Mouse (Mus musculus): ENCODE data around the gene Plekhg6. TPM values are rescaled to one million over a fixed set of nuclear protein-coding genes. Genes with fewer than 3 reads are reported as not detected.

Plekhg6 gene
- total and polyA plus RNA-seq, 2 experiments from 2014 or later, result 0.16 to 1.00 TPM

DNA sequence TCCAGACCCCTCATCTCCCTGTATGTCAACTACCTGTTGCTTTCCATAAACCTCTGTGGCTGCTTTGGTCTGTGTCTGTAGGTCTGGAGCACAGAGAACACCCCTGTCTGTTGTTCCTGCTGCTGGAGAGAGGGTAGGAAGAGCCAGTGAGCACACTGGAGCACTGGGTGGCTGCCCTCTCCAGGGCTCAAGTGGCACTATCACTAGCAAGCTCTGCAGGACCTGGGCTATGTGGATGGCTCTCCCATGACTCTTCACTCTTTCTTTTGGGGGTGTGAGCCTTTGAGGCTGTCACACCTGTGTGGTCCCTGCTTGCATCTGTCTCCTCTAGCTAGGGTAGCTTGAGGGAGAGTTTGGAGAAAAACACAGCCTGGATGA, 60.7 kb downstream of the Plekhg6 start:
- no peak overlapping the region for H3K4me2 ChIP-seq (ENCODE audit: low read depth)
- DNase-seq (no peak), ATAC-seq (no peak)
- H3K9ac ChIP-seq, result no peak overlapping the region
- H3K36me3 ChIP-seq (ENCODE audit: insufficient read depth), result no peaks in the 10 kb centered on the region
- no peak overlapping the region for H3K27ac ChIP-seq (ENCODE audit: low read depth, low read length)
- H3K9me3 ChIP-seq (ENCODE audit: low read length), result no peaks in the 10 kb centered on the region
- no peaks in the 10 kb centered on the region for H3K4me1 ChIP-seq (ENCODE audit: insufficient read depth)
- no peak overlapping the region for H3K4me3 ChIP-seq (ENCODE audit: low read depth, low read length)
- H3K27me3 ChIP-seq (ENCODE audit: insufficient read depth, low read length), result peaks cover 16% of the 10 kb centered on the region
- no peak for TF ChIP-seq CTCF (IDR thresholded peaks at IDR 0.05; ENCODE audit: low read depth)

DNA sequence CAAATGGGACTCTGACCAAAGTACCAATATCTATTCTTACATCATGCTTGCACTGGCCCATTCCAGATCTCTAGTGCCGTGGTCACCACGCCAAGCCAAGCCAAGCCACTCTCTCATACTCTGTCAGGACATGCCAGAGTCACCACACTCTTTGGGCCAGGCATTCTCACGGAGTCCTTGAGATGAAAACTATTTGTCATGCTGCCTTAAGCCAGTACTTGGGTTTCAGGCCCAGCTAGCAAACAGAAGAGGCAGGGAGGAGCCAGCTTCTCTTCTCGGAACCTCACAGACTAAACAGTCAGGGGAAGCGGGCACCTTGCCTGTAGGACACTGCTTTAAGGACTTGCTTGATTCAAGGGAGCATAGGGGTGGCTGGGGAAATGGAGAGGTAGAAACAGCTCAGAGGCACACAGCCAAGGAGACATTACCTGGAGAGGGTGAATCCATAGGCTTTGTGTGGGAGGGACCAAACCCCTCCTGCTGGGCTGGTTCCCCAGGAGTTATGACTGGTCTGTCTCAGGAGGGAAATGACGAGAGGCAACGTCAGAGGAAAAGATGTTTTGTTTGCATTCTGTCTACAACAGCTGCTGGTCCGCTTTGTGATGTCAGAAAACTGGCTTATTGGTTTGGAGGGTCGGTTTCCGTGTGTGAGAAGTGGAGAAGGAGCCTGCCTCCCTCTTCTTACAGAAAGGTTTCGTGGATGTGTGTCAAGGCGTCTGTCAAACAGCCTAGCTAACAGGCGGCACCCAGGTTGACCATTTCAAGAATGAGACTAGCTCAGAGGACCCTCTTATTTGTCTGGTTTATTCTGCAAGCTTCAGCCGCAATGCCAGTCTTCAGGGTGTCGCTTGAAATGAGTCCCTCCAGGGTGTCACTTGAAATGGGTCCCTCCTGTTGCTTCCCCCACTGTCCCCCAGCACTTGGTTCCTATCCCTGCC, 61.3 kb downstream of the Plekhg6 start:
- Histone ChIP-seq H3K9me3 (ENCODE audit: low read length) (no peaks in the 10 kb centered on the region), H3K36me3 (ENCODE audit: insufficient read depth) (no peaks in the 10 kb centered on the region), H3K4me1 (ENCODE audit: insufficient read depth) (no peaks in the 10 kb centered on the region; the same call in 1 of the 2 replicates), H3K27me3 (ENCODE audit: insufficient read depth, low read length) (peaks cover 16% of the 10 kb centered on the region), H3K4me2 (ENCODE audit: low read depth) (no peak overlapping the region), H3K4me3 (ENCODE audit: low read depth, low read length) (no peak overlapping the region), H3K9ac (no peak overlapping the region), H3K27ac (ENCODE audit: low read depth, low read length) (no peak overlapping the region)
- ATAC-seq (no peak), DNase-seq (no peak)
- TF ChIP-seq CTCF (IDR thresholded peaks at IDR 0.05; ENCODE audit: low read depth), result no peak
- WGBS, result 67% methylated on average over 15 of the region's 15 CpGs

DNA sequence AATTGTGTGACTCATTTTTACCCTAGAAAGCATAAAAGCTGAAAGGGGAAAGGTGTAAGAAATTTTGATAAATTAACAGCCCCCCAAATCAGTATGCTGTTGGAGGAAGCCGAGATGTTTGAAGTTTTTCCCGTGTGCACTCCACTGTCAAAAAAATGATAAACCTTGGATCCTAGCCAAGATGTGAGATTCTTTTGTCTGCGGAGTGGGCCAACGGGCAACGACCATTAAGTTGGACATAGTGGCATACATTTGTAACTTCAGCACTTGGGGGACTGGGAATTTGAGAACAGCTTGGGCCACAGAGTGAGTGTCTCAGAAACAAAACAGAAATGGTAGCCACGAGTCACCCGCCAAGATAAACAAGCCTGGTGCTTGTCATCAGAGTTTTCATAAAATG, 63.5 kb downstream of the Plekhg6 start:
- H3K27ac ChIP-seq (ENCODE audit: low read depth, low read length), result no peak overlapping the region
- WGBS, result 49% methylated on average over 7 of the region's 7 CpGs
- DNase-seq (no peak), ATAC-seq (no peak)
- no peak overlapping the region for H3K4me2 ChIP-seq (ENCODE audit: low read depth)
- H3K36me3 ChIP-seq (ENCODE audit: insufficient read depth), result no peaks in the 10 kb centered on the region
- H3K9ac ChIP-seq, result no peak overlapping the region
- TF ChIP-seq CTCF (IDR thresholded peaks at IDR 0.05; ENCODE audit: low read depth), result no peak
- peaks cover 6% of the 10 kb centered on the region; the same call in 1 of the 2 replicates for H3K4me1 ChIP-seq (ENCODE audit: insufficient read depth)
- peaks cover 8% of the 10 kb centered on the region for H3K27me3 ChIP-seq (ENCODE audit: insufficient read depth, low read length)
- H3K9me3 ChIP-seq (ENCODE audit: low read length), result no peaks in the 10 kb centered on the region
- H3K4me3 ChIP-seq (ENCODE audit: low read depth, low read length), result no peak overlapping the region

DNA sequence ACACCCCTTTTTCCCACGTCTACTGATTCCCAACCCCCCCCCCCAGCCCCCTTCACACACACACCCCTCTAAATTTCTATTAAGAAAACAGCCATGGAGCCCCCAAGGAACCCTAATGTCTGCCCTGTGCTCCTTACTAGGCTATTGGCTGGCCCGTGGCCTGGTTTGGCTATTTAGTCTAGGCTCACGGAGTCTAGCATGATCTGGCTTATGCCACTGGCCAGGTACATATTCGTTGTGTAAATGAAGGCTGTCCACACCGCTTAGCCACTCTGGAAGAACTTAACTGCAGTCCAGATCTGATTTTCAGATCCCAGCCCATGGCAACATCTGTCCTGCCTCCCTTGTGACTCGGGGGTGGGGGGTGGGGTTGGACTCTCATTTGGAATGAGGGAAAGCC, 65.8 kb downstream of the Plekhg6 start:
- DNase-seq (no peak), ATAC-seq (no peak)
- no peak for TF ChIP-seq CTCF (IDR thresholded peaks at IDR 0.05; ENCODE audit: low read depth)
- H3K27me3 ChIP-seq (ENCODE audit: insufficient read depth, low read length), result no peaks in the 10 kb centered on the region
- H3K9me3 ChIP-seq (ENCODE audit: low read length), result no peaks in the 10 kb centered on the region
- no peak overlapping the region for H3K9ac ChIP-seq
- no peak overlapping the region for H3K4me2 ChIP-seq (ENCODE audit: low read depth)
- peaks cover 6% of the 10 kb centered on the region; the same call in 1 of the 2 replicates for H3K4me1 ChIP-seq (ENCODE audit: insufficient read depth)
- no peak overlapping the region for H3K4me3 ChIP-seq (ENCODE audit: low read depth, low read length)
- WGBS, result 75% methylated on average over 6 of the region's 6 CpGs
- H3K27ac ChIP-seq (ENCODE audit: low read depth, low read length), result no peak overlapping the region
- no peaks in the 10 kb centered on the region for H3K36me3 ChIP-seq (ENCODE audit: insufficient read depth)

DNA sequence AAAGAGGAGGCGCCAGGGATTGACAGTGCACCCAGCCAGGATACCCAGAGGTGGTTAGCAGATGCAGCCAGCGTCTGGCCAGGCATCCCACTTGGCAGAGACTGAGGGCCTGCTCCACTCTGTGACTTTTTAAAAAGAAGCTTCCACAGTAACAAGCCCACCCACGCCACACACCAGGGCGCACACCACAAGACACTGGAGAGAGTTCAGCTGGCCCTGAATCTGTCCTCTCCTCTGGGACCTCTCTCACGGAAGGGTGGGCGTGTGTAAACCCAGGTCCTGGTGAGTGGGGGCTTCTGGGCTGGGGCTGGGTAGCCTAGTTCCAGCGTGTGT, 66.4 kb downstream of the Plekhg6 start:
- H3K27ac ChIP-seq (ENCODE audit: low read depth, low read length), result no peak overlapping the region
- H3K4me2 ChIP-seq (ENCODE audit: low read depth), result peak overlapping the region; percentile 53
- ATAC-seq, result peak; percentile 21; the same call in 1 of the 2 replicates
- no peak overlapping the region for H3K4me3 ChIP-seq (ENCODE audit: low read depth, low read length)
- 64% methylated on average over 7 of the region's 7 CpGs for WGBS
- H3K9me3 ChIP-seq (ENCODE audit: low read length), result no peaks in the 10 kb centered on the region
- DNase-seq, result no peak
- TF ChIP-seq CTCF (IDR thresholded peaks at IDR 0.05; ENCODE audit: low read depth), result no peak
- peaks cover 6% of the 10 kb centered on the region; the same call in 1 of the 2 replicates for H3K4me1 ChIP-seq (ENCODE audit: insufficient read depth)
- H3K9ac ChIP-seq, result peak overlapping the region; percentile 51
- no peaks in the 10 kb centered on the region for H3K36me3 ChIP-seq (ENCODE audit: insufficient read depth)
- no peaks in the 10 kb centered on the region for H3K27me3 ChIP-seq (ENCODE audit: insufficient read depth, low read length)

DNA sequence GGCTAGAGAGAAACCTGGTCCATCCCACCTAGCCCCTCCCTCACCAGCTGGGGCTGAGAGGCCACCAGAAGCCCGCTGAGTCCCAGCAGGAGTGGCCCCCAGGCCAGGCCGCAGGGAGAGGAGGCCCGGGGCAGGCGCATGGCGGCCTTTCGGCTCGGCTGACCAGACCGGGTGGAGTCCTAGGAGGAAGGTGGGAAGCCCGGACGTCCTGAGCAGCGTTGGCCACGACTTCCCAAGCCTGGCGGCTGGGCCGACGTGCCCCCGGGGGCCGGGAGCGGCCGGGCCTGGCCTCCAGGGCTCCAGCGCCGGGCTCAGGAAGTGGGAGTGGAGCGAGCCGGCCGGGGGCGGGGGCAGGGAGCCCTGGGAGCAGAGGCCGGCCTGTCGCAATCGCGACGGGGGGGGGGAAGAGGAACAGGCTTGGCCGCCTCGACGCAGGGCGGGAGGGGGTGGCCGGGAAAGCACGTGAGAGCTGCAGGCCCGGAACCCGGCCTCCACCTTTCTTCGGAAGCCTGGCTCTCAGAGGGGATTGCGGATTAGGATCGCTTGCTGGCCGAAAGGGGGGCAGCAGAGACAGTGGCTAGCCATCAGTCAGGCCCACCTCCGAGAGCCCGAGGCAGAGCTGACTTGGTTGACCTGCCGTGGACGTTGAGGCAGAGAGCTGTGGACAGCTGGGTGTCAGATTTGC, 66.9 kb downstream of the Plekhg6 start, which contains the start of gene Ltbr:
Gene Ltbr, minus strand, starts transcription at position 340 of the 685 bp plus-strand sequence.
- 7% methylated on average over 42 of the region's 46 CpGs for WGBS
- peak within 1 kb of the TSS; percentile 51 for H3K9ac ChIP-seq
- H3K27ac ChIP-seq (ENCODE audit: low read depth, low read length), result no peak within 1 kb of the TSS

More for the DNA sequence above, 66.9 kb downstream of the Plekhg6 start, which contains the start of gene Ltbr:
- no peak for TF ChIP-seq CTCF (IDR thresholded peaks at IDR 0.05; ENCODE audit: low read depth)
- DNase-seq (peak; percentile 51), ATAC-seq (peak; percentile 79)
- H3K4me3 ChIP-seq (ENCODE audit: low read depth, low read length), result peak within 1 kb of the TSS; percentile 32
- H3K4me2 ChIP-seq (ENCODE audit: low read depth), result peak within 1 kb of the TSS; percentile 53
- H3K4me1 ChIP-seq (ENCODE audit: insufficient read depth), result peaks cover 6% of the 10 kb centered on the region; the same call in 1 of the 2 replicates
- no peaks in the 10 kb centered on the region for H3K9me3 ChIP-seq (ENCODE audit: low read length)
- H3K27me3 ChIP-seq (ENCODE audit: insufficient read depth, low read length), result no peaks in the 10 kb centered on the region
- H3K36me3 ChIP-seq (ENCODE audit: insufficient read depth), result no peaks in the 10 kb centered on the region

Other genes with a start within 250 kb of the Plekhg6 start
- 47.2 and 56.0 TPM in 2 replicates for gene Nop2, start 248.9 kb downstream of the Plekhg6 start, total RNA-seq (2014; rRNA removed)
- gene Nop2, start 248.9 kb downstream of the Plekhg6 start, polyA plus RNA-seq (2015; fragmentation: Nextera tagmentation; extraction: Ambion mirVana), result 39.6 and 43.5 TPM in 2 replicates
- gene Iffo1, start 235.6 kb downstream of the Plekhg6 start, total RNA-seq (2014; rRNA removed), result 24.6 and 28.8 TPM in 2 replicates
- gene Iffo1, start 235.6 kb downstream of the Plekhg6 start, polyA plus RNA-seq (2015; fragmentation: Nextera tagmentation; extraction: Ambion mirVana), result 12.8 and 18.3 TPM in 2 replicates
- 2,022 and 2,511 TPM in 2 replicates for gene Gapdh, start 214.3 kb downstream of the Plekhg6 start, total RNA-seq (2014; rRNA removed)
- gene Gapdh, start 214.3 kb downstream of the Plekhg6 start, polyA plus RNA-seq (2015; fragmentation: Nextera tagmentation; extraction: Ambion mirVana), result 1,543 and 1,551 TPM in 2 replicates
- gene Ncapd2, start 189.1 kb downstream of the Plekhg6 start, total RNA-seq (2014; rRNA removed), result 32.5 and 43.5 TPM in 2 replicates
- gene Ncapd2, start 189.1 kb downstream of the Plekhg6 start, polyA plus RNA-seq (2015; fragmentation: Nextera tagmentation; extraction: Ambion mirVana), result 18.9 and 25.8 TPM in 2 replicates
- 51.3 and 54.0 TPM in 2 replicates for gene Mrpl51, start 189.0 kb downstream of the Plekhg6 start, total RNA-seq (2014; rRNA removed)
- 146 and 148 TPM in 2 replicates for gene Mrpl51, start 189.0 kb downstream of the Plekhg6 start, polyA plus RNA-seq (2015; fragmentation: Nextera tagmentation; extraction: Ambion mirVana)
- 6.7 and 12.9 TPM in 2 replicates for gene Vamp1, start 165.2 kb downstream of the Plekhg6 start, total RNA-seq (2014; rRNA removed)
- gene Vamp1, start 165.2 kb downstream of the Plekhg6 start, polyA plus RNA-seq (2015; fragmentation: Nextera tagmentation; extraction: Ambion mirVana), result 7.9 and 11.9 TPM in 2 replicates
- 2.5 and 4.3 TPM in 2 replicates for gene Tapbpl, start 148.9 kb downstream of the Plekhg6 start, total RNA-seq (2014; rRNA removed)
- gene Tapbpl, start 148.9 kb downstream of the Plekhg6 start, polyA plus RNA-seq (2015; fragmentation: Nextera tagmentation; extraction: Ambion mirVana), result 3.7 and 6.9 TPM in 2 replicates
- gene Cd27, start 143.8 kb downstream of the Plekhg6 start, total RNA-seq (2014; rRNA removed), result not detected in 2 replicates
- 0.33 TPM in 1 of 2 replicates, not detected in the other for gene Cd27, start 143.8 kb downstream of the Plekhg6 start, polyA plus RNA-seq (2015; fragmentation: Nextera tagmentation; extraction: Ambion mirVana)
- gene Tuba3a, start 94.8 kb downstream of the Plekhg6 start, total RNA-seq (2014; rRNA removed), result not detected in 2 replicates
- not detected in 2 replicates for gene Tuba3a, start 94.8 kb downstream of the Plekhg6 start, polyA plus RNA-seq (2015; fragmentation: Nextera tagmentation; extraction: Ambion mirVana)
- 14.9 and 19.9 TPM in 2 replicates for gene Ltbr, start 66.9 kb downstream of the Plekhg6 start, total RNA-seq (2014; rRNA removed)
- gene Ltbr, start 66.9 kb downstream of the Plekhg6 start, polyA plus RNA-seq (2015; fragmentation: Nextera tagmentation; extraction: Ambion mirVana), result 11.4 and 14.8 TPM in 2 replicates
- gene Scnn1a, start 60.1 kb downstream of the Plekhg6 start, total RNA-seq (2014; rRNA removed), result 0.67 and 1.2 TPM in 2 replicates
- 1.0 and 1.5 TPM in 2 replicates for gene Scnn1a, start 60.1 kb downstream of the Plekhg6 start, polyA plus RNA-seq (2015; fragmentation: Nextera tagmentation; extraction: Ambion mirVana)
- 6.8 and 12.1 TPM in 2 replicates for gene Tnfrsf1a, start 31.4 kb downstream of the Plekhg6 start, total RNA-seq (2014; rRNA removed)
- gene Tnfrsf1a, start 31.4 kb downstream of the Plekhg6 start, polyA plus RNA-seq (2015; fragmentation: Nextera tagmentation; extraction: Ambion mirVana), result 13.2 and 13.6 TPM in 2 replicates
- 41.2 and 57.4 TPM in 2 replicates for gene Cd9, start 114.0 kb upstream of the Plekhg6 start, total RNA-seq (2014; rRNA removed)
- gene Cd9, start 114.0 kb upstream of the Plekhg6 start, polyA plus RNA-seq (2015; fragmentation: Nextera tagmentation; extraction: Ambion mirVana), result 125 and 140 TPM in 2 replicates
- gene Vwf, start 166.0 kb upstream of the Plekhg6 start, total RNA-seq (2014; rRNA removed), result 21.2 and 30.0 TPM in 2 replicates
- gene Vwf, start 166.0 kb upstream of the Plekhg6 start, polyA plus RNA-seq (2015; fragmentation: Nextera tagmentation; extraction: Ambion mirVana), result 8.9 and 13.1 TPM in 2 replicates

Measured in forebrain, postnatal 0 days (tissue).